Mouse (Mus musculus) megakaryocyte, embryonic 14.5 days (primary cell): ENCODE data around the gene Atp1b1.

ENCODE experiments used
- FLI1 ChIP-seq: IDR thresholded peaks from 2 replicates; pipeline ENCODE4 v1.6.1; 2012; ENCODE audit warnings: low read length, inconsistent platforms, mixed read lengths
- GATA1 ChIP-seq: IDR thresholded peaks from 3 replicates; pipeline ENCODE4 v1.6.1; 2012; ENCODE audit warnings: mixed read lengths, low read length, inconsistent platforms, borderline replicate concordance

- TF ChIP-seq FLI1 (no peak), GATA1 (no peak)
These were observed 16.8 kb upstream of the Atp1b1 start for GRCm38 (mm10) chr1:164474778-164475511.
